Mouse (Mus musculus) mouse trophoblast stem cell (cell line): ENCODE results near the gene Rab43.

ENCODE experiments used
- in situ Hi-C, 2 experiments: fragments of 300-500 bp; cut with MseI, MboI; formaldehyde crosslinking; loops; 2 replicates in 1 of 2; 3 replicates in 1 of 2; pipeline ENCODE4 v1.15.1; 2025

Gene Rab43

GRCm38 (mm10) chr6:87811675-87812338 lies at the start of gene Rab43:
TSS of gene Rab43 (minus strand) at chr6:87812164.
- in situ Hi-C loops = no loop called here

GRCm38 (mm10) chr6:87857071-87857470 lies 45.1 kb upstream of the Rab43 start:
- in situ Hi-C loops = no loop called here

- in situ Hi-C loops = no loop called here
Observed at GRCm38 (mm10) chr6:87853446-87853845, 41.5 kb upstream of the Rab43 start.

- in situ Hi-C loops = no loop called here
Observed at GRCm38 (mm10) chr6:87851871-87852270, 39.9 kb upstream of the Rab43 start.

GRCm38 (mm10) chr6:87850900-87851614 lies 39.1 kb upstream of the Rab43 start, which contains the start of gene Cnbp:
TSS of gene Cnbp (minus strand) at chr6:87851106.
- in situ Hi-C loops = no loop called here

GRCm38 (mm10) chr6:87850155-87850899 lies 38.4 kb upstream of the Rab43 start:
- in situ Hi-C loops = no loop called here

GRCm38 (mm10) chr6:87849780-87850154 lies 37.8 kb upstream of the Rab43 start:
- in situ Hi-C loops = no loop called here

GRCm38 (mm10) chr6:87846813-87847212 lies 34.8 kb upstream of the Rab43 start:
- in situ Hi-C loops = no loop called here

- in situ Hi-C loops = no loop called here
Observed at GRCm38 (mm10) chr6:87845031-87845695, 33.2 kb upstream of the Rab43 start.

- in situ Hi-C loops = no loop called here
Observed at GRCm38 (mm10) chr6:87842254-87842653, 30.3 kb upstream of the Rab43 start.

- in situ Hi-C loops = no loop called here
Observed at GRCm38 (mm10) chr6:87841635-87842034, 29.7 kb upstream of the Rab43 start.

- in situ Hi-C loops = no loop called here
Observed at GRCm38 (mm10) chr6:87839797-87840341, 27.9 kb upstream of the Rab43 start.

GRCm38 (mm10) chr6:87838551-87839197 lies 26.7 kb upstream of the Rab43 start, which contains the start of gene Isy1:
TSS of gene Isy1 (minus strand) at chr6:87838798.
- in situ Hi-C loops = no loop called here

GRCm38 (mm10) chr6:87835695-87836094 lies 23.7 kb upstream of the Rab43 start, which contains the start of gene Gm45140:
TSS of gene Gm45140 (minus strand) at chr6:87835795.
- in situ Hi-C loops = no loop called here

- in situ Hi-C loops = no loop called here
Observed at GRCm38 (mm10) chr6:87820366-87820765, 8.4 kb upstream of the Rab43 start.

GRCm38 (mm10) chr6:87814486-87814885 lies 2.5 kb upstream of the Rab43 start:
- in situ Hi-C loops = no loop called here

- in situ Hi-C loops = no loop called here
Observed at GRCm38 (mm10) chr6:87812656-87813055, 692 bp upstream of the Rab43 start.

GRCm38 (mm10) chr6:87810713-87811669 lies 973 bp downstream of the Rab43 start:
- in situ Hi-C loops = no loop called here

GRCm38 (mm10) chr6:87810311-87810710 lies 1.7 kb downstream of the Rab43 start:
- in situ Hi-C loops = no loop called here

- in situ Hi-C loops = no loop called here
Observed at GRCm38 (mm10) chr6:87809651-87810161, 2.3 kb downstream of the Rab43 start.
